Mouse (Mus musculus) heart, adult 11 months (tissue): ENCODE measurements around the gene Megf8.
A peak's percentile ranks its signal among the peaks of the same experiment; 100 is the strongest.

Experiments
- DNase-seq: peaks from one replicate; pipeline ENCODE4 v3.0.0; 2022

Megf8 gene

DNA sequence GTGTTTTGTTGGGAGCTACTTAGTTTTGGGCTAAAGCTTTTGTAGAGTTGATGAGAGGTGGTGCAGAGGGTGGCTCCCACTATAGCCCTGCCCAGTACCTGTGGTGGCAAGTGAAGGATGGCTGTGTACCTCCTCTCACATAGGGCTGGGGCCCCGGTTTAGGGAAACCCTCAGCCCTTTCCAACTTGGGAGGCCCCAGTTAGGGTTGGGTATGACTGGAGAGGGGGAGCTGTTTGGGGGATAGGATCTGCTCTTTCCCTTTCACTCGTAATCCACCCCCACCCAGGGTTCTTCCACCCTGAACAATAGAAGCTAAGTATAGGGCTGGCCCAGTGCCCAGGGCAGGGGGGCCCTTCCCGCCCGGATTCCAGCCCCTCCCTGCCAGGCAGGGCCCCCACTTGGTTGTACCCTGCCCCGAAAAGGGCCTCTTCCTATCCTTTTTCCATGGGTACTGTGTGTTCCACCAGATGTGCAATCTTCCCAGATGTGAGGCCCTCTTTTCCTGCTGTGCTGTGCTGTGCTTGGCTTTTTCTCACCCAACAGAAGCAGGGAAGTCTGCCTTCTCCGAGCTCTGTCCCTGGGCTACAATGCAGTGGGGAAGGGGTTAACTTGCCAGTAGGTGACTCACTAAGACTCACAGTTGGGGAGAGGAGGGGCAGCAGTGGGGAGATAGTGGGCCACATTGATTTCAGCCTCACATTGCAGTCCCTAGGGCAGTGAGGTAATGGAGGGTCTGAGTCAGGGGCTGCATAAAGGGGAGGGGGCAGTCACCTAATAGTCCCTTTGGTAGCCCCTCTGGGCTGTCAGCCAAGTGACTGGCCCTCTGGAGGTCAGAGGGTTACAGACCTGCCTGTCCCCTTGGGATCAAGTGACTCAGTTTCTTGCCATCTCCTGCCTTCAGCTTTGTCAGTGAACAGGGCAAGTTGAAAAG, 36.8 kb upstream of the Megf8 start:
- DNase-seq: peak; percentile 99

DNA sequence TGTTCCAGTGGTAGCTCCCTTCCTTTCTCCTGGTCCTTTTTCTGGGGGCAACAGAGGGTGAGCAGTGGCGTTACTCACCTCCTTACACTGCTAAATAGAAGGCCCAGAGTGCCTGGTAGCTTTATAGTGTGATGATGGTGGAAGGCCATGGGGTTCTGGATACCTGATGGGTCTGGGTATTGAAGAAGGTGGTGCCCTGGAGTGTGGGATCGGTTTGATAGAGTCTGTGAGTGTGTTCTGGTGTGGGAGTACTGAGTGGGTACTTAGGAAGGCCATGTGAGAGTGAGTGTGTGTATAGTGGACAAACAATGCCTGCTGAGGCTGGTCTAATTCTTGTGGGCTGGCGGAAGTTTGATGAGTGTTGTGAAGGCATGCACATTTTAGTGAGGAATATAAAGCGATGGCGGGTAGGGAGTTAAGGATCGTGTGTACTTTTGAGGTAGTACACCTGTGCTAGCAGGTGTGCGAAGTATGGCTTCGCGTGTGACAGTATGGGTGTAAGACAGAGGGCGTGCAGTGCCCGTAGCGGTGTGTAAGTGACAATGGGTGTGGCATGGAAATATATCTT, 35.7 kb upstream of the Megf8 start:
- DNase-seq: no peak

DNA sequence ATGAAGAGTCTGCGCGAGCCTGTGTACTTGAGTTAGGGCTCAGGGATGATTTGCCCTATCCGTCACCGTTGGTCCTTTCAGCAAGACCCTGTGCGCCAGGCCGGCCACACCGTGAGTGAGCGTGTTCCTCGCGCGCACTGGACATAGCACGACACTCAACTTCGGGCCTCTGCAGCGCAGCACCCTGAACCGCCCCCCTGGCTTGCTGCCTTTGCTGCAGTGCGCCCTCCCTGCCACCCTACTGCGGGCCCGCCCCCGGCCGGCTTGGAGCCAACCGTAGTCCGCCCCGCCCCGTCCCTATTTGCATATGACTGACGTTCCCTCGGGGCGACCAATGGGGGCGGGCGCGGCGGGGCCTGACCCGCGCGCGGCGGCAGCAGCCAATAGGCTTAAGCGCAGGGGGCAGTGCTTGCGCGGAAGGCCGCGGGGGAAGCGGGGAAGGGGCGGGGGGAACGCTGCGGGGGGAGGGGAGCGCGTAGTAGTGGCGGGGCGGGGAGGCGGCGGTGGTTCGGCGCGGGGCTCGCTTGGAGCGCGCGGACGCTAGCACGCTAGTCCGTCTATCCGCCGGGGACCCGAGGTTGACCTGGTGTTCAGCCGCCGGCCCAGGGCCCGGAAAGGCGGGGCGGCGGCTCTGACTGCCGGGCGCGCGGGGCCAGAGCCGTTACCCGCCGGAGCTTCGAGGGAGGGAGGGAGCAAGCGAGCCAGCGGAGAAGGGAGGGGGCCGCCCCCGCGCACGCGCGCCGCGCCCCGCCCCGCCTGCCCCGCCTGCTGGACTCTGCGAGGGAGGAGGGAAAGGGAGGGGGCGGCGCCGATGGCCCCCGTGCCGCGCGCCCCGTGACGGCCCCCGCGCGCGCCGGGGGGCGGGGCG, 35.0 kb upstream of the Megf8 start:
- peak; percentile 100 for DNase-seq

DNA sequence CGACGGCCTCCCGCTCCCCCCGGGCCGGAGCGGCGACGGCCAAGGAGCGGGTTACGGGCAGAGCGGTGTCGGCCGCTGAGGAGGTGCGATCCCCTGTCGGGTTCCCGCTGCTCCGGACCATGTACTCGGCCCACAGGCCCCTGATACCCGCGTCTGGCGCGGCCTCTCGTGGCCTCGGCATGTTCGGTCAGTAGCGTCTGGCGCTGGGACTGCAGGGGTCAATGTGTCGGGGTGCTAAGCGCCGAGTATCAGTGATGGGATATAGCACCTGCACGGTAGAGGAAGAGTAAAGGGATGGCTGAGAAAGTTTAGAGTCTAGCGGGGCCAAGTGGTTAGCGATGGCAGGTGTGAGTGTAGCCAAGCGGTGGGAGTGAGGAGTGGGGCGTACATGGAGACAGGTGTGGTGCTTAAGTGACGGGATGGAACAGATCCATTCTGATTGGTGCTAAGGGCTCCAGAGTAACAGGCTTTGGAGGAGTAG, 34.2 kb upstream of the Megf8 start:
- peak; percentile 98 for DNase-seq

DNA sequence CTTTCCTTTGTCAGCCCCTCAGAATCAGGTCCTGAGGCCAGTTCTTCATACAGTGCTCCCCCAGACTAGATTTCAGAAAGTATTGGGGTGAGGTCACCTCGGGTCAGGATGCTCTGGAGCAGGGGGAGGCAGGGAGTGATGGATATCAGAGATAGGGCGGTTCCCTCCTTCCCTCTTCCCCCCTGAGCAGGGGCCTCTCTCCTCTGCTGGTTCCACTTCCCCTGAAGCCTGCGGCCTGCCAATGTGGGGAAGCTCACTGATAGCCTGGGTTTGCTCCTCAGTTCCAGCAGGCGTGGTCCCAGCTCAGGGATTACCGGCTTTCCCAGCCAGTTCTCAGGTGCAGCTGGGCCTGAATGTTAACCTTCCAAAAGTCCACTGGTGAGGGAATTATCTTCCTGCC, 33.3 kb upstream of the Megf8 start:
- peak; percentile 97 for DNase-seq

DNA sequence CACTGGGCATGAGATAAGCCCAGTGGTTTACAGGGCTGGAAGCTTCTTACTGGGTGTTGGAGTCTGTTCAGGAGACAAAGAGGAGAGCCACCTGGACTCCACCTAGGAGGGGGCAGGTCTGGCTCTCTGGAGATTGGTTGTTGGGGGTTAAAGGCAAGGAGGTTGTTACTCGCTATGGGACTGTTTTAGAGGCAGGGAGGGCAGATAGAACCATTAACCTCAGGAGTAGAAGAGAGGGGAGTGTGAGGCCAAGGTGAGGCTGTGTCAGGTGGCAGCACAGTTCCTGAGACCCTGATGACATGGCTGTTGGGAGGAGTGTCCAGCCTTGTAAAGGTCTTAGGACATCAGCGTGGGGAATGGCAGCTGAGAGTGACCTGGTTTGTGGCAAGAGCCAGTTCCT, 32.8 kb upstream of the Megf8 start:
- DNase-seq: peak; percentile 92

DNA sequence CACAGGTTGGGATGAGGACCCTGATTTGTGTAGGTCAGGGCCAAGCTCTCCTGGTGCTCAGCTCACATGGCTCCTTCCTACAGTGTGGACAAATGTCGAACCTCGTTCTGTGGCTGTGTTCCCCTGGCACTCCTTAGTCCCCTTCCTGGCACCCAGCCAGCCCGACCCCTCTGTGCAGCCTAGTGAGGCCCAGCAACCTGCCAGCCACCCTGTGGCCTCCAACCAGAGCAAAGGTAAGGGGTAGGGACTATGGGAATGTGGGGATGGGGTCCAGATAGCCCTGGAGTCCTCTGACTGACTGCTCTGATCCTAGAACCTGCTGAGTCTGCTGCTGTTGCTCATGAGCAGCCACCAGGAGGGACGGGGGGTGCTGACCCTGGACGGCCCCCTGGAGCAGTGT, 32.2 kb upstream of the Megf8 start:
- peak; percentile 94 for DNase-seq

DNA sequence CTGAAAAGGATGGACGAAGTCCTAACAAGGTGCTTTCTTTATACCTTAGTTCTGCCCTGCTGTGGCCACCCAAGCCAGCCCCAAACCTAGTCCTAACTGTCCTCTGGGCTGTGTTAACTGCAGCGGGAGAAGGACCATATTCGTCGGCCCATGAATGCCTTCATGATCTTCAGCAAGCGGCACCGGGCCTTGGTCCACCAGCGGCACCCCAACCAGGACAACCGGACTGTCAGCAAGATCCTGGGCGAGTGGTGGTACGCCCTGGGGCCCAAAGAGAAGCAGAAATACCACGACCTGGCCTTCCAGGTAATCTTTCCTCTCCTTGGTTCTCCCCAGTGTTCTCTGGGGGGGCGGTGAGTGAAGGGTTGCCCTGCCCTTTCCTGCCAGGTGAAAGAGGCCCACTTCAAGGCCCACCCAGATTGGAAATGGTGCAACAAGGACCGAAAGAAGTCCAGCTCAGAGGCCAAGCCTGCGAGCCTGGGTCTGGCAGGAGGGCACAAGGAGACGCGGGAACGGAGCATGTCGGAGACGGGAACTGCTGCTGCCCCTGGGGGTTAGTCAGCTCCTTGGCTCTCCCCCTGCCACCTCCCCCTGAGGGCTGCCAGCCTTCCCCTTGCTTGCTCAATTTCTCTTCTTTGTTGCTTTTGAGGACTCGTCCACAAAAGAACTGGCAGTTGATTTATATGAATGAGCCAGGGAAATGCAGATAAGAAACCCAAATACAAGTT, 31.3 kb upstream of the Megf8 start:
- DNase-seq: peak; percentile 92

DNA sequence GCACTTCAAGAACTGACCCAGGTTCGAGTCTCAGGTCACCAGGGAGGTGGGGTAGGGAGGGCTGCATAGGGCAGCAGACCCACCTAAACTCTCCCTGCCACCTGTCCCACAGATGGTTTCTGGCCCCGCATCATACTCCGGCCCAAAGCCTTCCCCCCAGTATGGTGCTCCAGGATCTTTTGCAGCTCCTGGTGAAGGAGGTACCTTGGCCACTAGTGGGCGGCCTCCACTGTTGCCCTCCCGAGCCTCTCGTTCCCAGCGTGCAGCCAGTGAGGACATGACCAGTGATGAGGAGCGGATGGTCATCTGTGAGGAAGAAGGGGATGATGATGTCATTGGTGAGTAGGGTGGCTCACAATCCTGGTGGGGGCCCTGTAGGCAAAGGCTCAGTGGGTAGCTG, 30.0 kb upstream of the Megf8 start:
- DNase-seq: peak; percentile 92

DNA sequence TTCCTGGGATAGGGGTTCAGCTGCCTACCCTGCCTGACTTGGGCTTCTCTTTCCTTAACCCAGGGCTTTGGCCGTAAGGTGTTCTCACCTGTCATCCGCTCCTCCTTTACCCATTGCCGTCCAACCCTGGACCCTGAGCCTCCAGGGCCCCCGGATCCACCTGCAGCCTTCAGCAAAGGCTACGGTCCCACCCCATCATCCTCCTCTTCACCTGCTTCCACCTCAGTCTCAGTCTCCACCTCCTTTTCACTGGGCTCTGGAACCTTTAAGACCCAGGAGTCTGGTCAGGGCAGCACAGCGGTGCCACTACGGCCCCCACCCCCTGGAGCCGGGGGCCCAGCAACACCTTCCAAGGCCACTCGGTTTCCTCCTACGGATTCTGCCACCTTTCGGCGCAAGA, 29.0 kb upstream of the Megf8 start:
- DNase-seq: peak; percentile 88

DNA sequence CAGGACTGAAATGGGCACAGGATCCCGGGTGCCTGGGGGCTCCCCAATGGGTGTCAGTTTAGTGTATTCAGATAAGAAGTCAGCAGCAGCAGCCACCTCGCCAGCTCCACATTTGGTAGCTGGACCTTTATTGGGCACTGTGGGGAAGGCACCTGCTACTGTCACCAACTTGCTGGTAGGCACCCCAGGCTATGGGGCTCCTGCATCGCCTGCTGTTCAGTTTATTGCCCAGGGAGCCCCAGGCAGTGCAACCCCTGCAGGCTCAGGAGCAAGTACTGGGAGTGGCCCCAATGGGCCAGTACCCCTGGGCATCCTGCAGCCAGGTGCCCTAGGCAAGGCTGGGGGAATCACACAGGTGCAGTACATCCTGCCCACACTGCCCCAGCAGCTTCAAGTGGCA, 28.2 kb upstream of the Megf8 start:
- peak; percentile 91 for DNase-seq

DNA sequence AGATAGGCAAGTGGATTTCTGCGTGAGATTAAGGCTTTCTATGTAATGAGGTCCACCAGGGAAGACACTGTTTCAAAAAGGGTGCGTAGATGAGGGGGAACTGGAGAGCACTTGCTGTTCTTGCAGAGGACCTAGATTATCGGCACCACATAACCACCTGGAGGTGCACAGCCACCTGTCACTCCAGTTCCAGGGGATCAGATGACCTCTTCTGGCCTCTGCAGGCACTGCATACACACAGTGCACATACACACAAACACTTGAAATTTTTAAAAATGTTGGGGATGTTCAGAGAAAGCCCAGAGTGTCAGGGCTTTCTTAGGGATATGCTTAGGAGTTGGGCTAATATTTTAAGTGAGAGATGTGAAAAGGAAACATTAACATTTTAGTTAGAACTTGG, 27.0 kb upstream of the Megf8 start:
- DNase-seq: no peak

DNA sequence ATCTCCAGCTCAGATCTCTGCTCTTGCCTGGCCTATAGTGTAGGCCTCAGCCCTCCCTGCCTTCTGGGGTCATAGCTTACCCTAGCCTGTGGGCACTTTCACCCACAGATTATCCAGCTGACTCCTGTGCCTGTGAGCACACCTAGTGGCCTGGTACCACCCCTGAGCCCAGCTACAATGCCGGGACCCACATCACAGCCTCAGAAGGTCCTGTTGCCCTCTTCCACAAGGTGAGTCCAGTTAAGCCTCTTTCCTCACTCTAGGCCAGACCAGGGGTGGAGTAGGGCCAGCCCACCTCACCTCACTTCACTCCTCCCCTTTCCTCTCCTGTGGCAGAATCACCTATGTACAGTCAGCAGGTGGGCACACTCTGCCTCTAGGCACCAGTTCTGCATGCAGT, 26.5 kb upstream of the Megf8 start:
- peak; percentile 89 for DNase-seq

DNA sequence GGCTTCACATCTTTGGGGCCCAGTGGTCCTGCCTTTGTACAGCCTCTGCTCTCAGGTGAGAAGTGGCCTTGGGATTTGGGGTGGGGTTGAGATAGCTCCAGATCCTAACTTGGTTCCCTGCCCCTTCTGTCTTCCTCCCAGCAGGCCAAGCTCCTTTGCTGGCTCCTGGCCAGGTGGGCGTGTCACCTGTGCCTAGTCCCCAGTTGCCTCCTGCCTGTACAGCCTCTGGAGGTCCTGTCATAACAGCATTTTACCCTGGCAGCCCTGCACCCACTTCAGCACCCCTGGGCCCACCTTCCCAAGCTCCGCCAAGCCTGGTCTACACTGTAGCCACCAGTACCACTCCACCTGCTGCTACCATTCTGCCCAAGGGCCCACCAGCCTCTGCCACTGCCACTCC, 26.1 kb upstream of the Megf8 start:
- DNase-seq: peak; percentile 95

DNA sequence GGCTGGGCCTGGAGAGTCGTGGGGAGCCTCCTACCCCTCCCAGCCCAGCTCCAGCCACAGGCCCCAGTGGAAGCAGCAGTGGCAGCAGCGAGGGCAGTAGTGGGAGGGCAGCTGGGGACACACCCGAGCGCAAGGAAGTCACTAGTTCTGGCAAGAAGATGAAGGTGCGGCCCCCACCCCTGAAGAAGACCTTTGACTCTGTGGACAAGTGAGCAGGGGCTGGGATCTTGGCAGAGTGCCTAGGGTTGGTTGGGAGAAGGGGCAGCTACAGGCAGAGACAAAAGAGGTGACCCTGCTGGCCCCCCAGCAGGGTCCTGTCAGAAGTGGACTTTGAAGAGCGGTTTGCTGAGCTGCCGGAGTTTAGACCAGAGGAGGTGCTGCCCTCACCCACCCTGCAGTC, 24.9 kb upstream of the Megf8 start:
- peak; percentile 88 for DNase-seq

DNA sequence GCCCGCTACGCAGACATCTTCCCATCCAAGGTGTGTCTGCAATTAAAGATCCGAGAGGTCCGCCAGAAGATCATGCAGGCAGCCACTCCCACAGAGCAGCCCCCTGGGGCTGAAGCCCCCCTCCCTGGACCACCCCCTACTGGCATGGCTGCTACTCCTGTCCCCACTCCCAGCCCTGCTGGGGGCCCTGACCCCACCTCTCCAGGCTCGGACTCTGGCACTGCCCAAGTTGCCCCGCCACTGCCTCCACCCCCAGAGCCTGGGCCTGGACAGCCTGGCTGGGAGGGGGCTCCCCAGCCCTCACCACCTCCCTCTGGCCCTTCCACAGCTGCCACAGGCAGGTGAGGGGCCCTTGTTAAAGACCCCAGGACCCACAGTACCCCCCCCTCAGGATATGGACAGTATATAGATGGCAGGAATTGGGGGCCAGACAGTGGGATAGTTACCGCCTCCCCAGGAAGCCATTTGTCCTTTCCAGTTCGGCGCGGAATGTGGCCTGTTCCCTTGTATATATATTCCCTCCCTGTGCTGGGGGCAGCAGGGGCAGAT, 23.7 kb upstream of the Megf8 start:
- peak; percentile 90 for DNase-seq

DNA sequence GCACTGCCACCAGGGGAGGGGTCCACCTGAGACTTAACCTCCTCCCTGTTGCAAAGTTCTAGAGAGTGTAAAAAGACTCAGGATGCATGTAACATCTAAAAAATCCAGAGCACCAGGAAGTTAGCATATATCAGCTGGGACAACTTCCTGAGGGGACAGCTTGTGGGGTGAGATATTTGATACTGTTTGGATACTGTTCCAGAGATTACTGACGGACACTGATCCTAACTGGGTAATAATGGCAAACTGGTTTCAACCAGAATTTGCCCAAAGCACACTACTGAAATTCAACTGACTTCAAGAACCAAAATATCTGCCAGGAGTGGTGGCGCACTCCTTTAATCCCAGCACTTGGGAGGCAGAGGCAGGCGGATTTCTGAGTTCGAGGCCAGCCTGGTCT, 22.5 kb upstream of the Megf8 start:
- DNase-seq: no peak

DNA sequence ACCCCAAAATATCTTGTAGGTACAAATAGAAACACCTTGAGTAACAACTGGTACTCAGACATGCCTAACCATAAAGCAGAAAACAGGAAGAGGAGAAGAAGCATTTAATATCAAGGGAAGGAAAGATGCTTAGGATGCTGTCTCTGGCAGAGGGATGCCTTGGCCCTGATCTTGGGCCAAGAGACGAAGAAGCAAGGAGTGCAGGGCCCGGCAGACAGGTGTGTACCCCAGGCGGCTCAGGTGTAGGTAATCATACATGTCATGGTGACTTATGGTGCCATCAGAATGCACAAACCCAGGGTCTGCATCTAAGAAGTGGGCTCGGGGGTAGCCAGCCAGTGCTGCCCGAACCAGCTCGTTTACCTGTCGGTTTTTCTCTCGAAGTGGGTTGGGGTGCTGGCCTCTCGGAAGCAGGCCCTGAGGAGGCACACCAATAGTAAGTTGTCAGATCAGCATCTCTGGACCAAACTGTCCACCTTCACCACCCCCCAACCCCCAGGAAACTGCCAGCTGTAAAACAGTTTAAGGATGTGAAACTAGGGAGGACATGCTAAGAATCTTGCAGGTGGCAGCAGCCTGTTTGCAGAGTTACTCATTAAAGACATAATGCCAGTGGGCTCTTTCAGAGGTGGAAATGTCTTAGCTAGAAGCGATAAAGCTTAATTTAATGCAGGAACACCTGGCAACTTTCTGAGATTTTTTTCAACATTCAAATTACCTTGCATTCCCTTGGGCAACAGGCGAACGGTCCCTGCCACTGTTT, 21.8 kb upstream of the Megf8 start:
- DNase-seq: peak; percentile 90

DNA sequence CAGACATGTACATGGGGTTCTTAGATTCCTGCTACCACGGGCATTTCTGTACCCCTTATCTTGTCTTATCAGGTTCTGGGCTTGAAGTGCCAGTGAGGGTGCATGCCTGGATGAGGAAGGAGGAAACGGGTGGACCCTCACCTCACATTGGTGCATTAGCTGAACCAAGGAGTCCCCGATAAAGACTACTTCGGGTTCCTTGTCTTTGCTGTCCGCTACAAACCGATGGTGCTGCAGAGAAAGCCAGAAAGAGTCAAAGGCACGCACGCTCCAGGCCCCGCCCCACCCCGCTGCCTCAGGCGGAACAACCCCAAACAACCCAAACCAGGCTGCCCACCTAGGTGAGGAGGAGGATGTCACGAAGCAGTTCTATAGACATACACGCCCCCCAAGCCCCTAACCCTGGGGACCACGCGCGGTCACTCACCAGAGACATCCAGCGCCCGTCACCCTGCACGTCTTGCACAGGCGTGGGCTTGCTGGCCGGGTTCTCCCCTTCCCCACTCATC, 20.0 kb upstream of the Megf8 start:
- DNase-seq: no peak

DNA sequence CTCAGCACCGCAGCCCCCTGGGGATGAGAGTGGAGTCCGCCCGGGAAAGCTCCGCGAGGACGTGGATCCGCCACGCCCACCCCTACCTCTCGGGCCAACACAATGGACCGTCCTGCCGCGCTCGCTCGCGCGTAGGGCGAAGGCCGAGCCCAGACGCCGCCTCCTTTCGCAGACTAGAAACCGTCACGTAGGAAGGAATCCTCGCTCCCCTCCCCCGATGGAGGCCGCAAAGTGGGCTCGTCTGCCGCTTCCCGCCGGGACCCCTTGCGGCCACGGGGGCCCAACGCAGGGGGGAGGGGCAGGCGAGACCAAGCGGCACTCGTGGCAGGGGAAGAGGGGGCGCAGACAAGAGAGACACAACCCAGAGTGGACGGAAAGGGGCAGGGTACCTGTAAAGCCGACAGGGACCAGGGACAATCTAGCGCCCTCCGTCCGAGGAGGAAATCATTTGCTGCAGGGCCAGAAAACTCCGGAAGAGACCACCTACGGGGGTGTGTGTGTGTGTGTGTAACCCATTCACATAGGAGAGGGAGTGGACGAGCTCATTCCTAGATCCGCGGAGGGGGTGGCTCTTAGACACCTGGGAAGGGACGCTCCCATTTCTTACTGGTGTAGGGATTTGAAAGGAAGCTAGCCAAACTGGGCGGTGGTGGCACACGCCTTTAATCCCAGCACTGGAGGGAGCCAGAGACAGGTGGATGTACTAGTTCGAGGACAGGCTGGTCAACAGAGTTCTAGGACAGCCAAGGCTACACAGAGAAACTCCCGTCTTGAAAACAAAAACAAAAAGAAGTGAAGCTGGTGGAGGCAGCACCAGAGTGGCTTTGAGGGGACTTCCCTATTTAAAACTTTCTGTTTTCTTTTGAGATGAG, 19.3 kb upstream of the Megf8 start, which contains the start of gene Pafah1b3:
Gene Pafah1b3, minus strand, starts transcription at position 533 of the 872 bp plus-strand sequence.
- DNase-seq: peak; percentile 98
